ENCODE assay signal across 8 mouse cellular contexts in the genomic region with DNA sequence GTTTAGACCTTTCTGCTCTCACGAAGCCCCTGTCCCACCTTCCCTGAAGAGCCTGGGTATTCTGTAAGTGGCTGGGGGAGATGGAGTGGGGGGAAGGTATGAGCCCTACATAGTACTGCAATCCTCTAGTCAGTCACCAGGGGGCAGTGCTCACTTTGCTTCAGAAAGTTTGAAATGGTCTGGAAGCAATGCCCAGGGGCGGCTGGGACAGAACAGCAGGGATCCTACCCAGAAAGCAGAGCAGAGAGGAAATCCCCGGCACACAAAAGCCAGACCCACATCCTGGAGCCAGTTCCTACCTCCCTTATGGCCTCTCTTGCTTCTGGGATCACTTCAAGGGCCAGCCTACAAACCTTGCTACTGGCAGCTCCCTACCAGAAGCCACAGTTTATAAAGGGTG. TPM values are rescaled to one million over a fixed set of nuclear protein-coding genes. Genes with fewer than 3 reads are reported as not detected.
DNase-seq lines count a peak whose midpoint lies in the region; ATAC-seq lines count a peak whose summit lies in the region.

No protein-coding gene starts in this region.

- no peak overlapping the region for H3K4me3 ChIP-seq in hindbrain, embryonic 13.5 days

- no peaks in the 10 kb centered on the region for H3K27me3 ChIP-seq in hindbrain, embryonic 13.5 days

- H3K9me3 ChIP-seq in hindbrain, embryonic 13.5 days = no peaks in the 10 kb centered on the region

- H3K9ac ChIP-seq in hindbrain, embryonic 13.5 days = peak overlapping the region; percentile 39; the same call in 1 of the 2 replicates

- DNase-seq in MN1 (ENCODE audit: low spot score) = peak; percentile 86
- DNase-seq in cerebellum, adult 18-20 months = peak; percentile 67 to 80
- DNase-seq in layer of hippocampus, postnatal 10 days (ENCODE audit: low spot score in 2 of 2) = peak; percentile 92 to 94
- DNase-seq in lung, postnatal 25 days (ENCODE audit: low spot score) = peak; percentile 76
- DNase-seq in retina, postnatal 1 day = peak; percentile 92
- peak; percentile 88 for DNase-seq in thymus, postnatal 4 days

- 19% methylated on average over 3 of the region's 3 CpGs for WGBS in hindbrain, embryonic 13.5 days

- no peak overlapping the region for H3K4me2 ChIP-seq in hindbrain, embryonic 13.5 days

- peaks cover 8% of the 10 kb centered on the region for H3K4me1 ChIP-seq in hindbrain, embryonic 13.5 days (replicated peaks)

- ATAC-seq in frontal cortex, adult (ENCODE audit: low TSS enrichment) = peak; percentile 57
- peak; percentile 59 for ATAC-seq in hindbrain, embryonic 13.5 days (ENCODE audit: low FRiP score)

- H3K36me3 ChIP-seq in hindbrain, embryonic 13.5 days = peaks cover 66% of the 10 kb centered on the region

- peak overlapping the region; percentile 81 for H3K27ac ChIP-seq in hindbrain, embryonic 13.5 days

RNA-seq across cellular contexts. Expression of gene Sardh, which starts 40.9 kb away (rescaled TPM):
- 4.8 and 6.6 TPM in 2 replicates for polyA plus RNA-seq in hindbrain, embryonic 13.5 days (2015; fragmentation: Nextera tagmentation; extraction: Ambion mirVana)
- 10 to 100 TPM; 10.0 to 11.2 TPM for total RNA-seq in layer of hippocampus, postnatal 10 days (2021)
